Mouse (Mus musculus) CH12.LX (cell line): ENCODE measurements around the gene Calr.

Experiments
- CTCF ChIP-seq, 2 experiments: IDR thresholded peaks in 1 of 2; conservative IDR thresholded peaks in 1 of 2; 2 replicates each; pipeline ENCODE4 v1.5.1; 2011 to 2012; ENCODE audit warnings: low read depth in 2 of 2, low read length in 2 of 2, improper control_type of control experiment in 1 of 2, inconsistent platforms in 1 of 2, mild to moderate bottlenecking in 1 of 2, moderate library complexity in 1 of 2
- E2F4 ChIP-seq: IDR thresholded peaks from 2 replicates; pipeline ENCODE4 v1.6.1; 2011; ENCODE audit warnings: low read depth, low read length, improper control_type of control experiment; ENCODE audit not compliant: insufficient replicate concordance
- POLR2A ChIP-seq: IDR thresholded peaks from 2 replicates; pipeline ENCODE4 v1.6.1; 2011; ENCODE audit warnings: low read depth, mild to moderate bottlenecking, improper control_type of control experiment, low read length
- UBTF ChIP-seq: IDR thresholded peaks from 2 replicates; pipeline ENCODE4 v1.6.1; 2012; ENCODE audit warnings: low read depth, mild to moderate bottlenecking, inconsistent platforms, low read length, improper control_type of control experiment, moderate library complexity

- no peak for TF ChIP-seq CTCF (conservative IDR thresholded peaks at IDR 0.05 in 1 of 2, IDR thresholded peaks at IDR 0.05 in 1 of 2; ENCODE audit: low read depth in 2 of 2, low read length in 2 of 2)
- TF ChIP-seq E2F4: no peak
- TF ChIP-seq UBTF: no peak
- no peak for TF ChIP-seq POLR2A
These were observed 2.2 kb downstream of the Calr start for GRCm38 (mm10) chr8:84844397-84845070.
